Mouse (Mus musculus) cerebellum, adult (tissue): ENCODE results near the gene Krtap14.
A peak's percentile ranks its signal among the peaks of the same experiment; 100 is the strongest.

Experiments used
- ATAC-seq: cut with Nextera tagmentation; 2 replicates; pipeline ENCODE4 v1.9.2; 2017; ENCODE audit warnings: mild to moderate bottlenecking, moderate library complexity, mixed read lengths; ENCODE audit not compliant: insufficient number of reproducible peaks, low FRiP score, low TSS enrichment

Krtap14 gene

DNA sequence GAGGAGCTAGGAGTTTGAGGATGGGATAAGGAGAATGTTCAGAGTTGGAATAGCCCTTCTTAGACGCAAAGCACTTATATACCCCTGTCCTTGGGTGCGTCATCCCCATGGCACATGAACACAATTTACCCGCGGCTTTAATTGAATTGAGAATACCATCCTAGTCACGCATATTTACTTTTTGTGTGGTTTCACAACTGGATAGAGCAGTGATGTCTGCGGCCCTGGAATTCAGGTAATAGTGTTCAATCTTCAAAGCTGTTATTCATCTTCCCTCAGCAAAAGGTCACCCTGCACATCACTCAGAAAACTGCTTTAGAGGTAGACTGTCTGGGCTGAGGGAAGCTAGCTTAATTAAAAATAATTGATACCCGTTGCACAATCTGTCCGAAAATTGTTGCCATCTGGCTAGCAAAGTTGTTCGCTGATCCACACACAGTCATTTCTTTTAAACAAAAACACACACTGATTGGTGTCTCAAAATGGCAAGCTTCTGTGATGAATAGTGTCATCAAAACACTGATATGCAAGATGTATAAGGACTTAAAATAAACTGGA lies at the start of gene Krtap14:
TSS of gene Krtap14 (minus strand) at position 51 of the 558 bp plus-strand sequence.
- ATAC-seq: no peak

DNA sequence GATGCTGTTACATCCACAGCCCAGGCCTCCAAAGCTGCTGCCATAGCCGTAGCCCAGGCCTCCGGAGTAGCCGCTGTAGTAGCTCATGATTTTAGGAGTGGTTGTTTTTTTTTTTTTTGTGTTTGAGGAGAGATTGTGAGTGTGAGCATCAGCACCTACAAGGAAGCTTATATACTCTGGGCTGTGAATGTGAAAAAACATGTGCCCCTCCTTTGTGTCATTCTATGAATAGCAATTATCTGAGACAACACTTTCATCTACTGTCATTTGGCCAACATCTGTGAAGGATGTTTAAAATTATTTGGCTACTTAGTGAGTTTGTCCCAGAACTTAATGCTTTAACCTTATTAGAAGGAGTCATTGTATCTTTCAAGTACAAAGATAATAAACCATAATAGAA lies 48.2 kb upstream of the Krtap14 start, which contains the start of gene Krtap19-2:
TSS of gene Krtap19-2 (minus strand) at position 101 of the 400 bp plus-strand sequence.
- no peak for ATAC-seq

DNA sequence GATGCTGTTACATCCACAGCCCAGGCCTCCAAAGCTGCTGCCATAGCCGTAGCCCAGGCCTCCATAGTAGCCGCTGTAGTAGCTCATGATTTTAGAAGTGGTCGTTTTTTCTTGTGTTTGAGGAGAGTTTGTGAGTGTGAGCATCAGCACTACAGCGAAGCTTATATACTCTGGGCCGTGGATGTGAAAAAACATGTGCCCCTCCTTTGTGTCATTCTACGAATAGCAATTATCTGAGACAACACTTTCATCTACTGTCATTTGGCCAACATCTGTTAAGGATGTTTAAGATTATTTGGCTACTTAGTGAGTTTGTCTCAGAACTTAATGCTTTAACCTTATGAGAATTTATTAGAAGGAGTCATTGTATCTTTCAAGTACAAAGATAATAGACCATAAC lies 43.4 kb upstream of the Krtap14 start, which contains the start of gene Krtap19-1:
TSS of gene Krtap19-1 (minus strand) at position 101 of the 400 bp plus-strand sequence.
- no peak for ATAC-seq

DNA sequence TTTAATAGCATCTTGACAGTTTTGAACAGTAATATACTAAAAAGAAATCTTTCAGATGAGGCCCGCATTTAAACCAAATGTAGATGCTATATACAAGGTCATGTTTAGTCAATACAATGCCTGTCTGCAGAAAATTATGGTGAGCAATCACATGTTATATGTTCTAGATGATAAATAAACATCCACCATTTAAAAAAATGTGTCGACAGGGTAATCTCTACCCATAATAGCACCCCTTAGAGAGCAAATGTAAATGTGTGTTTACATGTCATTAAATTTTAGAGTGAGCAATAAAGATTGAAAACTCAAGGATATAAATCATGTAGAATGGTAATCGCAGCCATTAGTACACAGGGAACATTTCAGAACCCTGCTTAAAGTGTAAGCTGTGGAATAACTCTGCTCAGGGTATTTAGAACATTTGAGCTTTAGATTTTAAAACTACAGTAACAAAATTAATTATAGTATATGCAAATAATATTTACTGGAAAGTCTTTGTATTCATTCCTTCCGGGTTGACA lies 39.0 kb upstream of the Krtap14 start:
- no peak for ATAC-seq

DNA sequence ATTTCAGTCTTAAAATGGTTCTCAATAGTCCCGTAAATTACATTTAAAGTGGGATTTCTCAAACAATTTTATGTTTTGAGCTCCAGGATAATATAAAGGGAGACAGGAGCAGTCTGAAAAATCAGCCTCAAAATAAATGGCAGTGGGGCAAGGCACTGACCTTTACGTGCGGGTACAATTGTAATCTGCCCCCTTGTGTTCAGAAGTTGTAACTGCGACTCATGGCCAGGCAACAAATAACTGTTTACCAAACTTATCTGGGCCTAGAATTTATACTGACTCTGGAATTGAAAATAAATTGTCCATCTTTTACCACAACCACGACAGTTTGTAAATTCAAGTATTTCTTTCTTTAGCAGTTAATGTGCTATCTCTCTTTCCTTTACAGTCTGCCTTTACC lies 25.5 kb upstream of the Krtap14 start:
- ATAC-seq: no peak

DNA sequence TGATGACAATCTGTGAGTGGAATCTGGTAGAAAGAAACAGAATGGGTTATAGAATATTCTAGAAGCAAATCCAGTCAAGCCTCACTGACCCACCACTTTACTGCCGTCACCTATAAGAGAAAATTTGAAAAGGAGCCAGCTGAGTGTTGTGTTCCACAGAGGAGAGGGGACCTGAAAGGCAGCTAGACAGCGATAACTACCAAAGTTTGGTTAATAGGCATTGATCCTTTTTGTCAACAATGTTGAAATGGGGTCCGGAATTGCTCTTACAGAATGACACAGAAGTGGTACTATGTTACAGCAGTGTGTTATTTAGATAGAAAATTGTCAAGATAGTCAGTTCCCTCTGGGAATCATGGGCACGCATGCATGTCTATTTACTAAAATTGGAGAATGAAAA lies 22.6 kb upstream of the Krtap14 start:
- no peak for ATAC-seq

DNA sequence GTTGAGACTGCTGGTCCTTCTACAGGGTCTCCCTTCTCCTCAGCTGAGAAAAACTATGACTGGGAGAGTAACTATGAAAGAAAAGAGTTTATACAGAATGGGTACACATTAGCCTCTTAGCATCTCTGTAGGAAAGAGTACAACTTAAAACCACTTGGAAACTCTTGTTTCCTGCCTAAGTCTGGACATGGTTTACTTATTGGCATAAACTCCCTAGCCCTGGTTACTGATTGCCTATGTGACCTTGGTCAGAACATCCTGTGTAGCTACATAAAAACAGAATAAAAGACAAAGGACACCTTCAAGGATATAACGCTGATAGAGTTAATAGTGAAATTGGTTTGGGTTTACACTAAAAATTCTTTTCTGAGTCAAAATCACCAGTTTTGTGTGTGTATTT lies 21.4 kb upstream of the Krtap14 start:
- ATAC-seq: no peak

DNA sequence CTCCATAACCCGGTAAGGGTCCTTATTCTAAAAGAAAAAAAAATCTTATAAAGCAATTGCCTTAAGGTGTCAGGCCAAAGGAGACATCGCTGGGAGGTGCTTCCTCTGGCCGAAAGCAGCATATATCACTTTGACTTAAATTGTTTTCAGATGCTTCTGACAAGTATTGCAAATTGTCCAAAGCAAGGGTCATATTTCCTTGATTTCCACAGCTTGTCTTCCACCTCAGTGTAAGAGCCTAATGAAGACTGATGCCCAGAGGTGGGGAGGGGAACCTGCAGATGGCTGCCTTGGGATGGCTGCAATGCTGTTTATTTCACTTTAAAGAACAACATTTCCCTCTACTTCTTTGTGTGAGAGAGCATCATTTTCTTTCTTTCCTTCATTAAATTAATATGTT lies 1.0 kb upstream of the Krtap14 start:
- no peak for ATAC-seq

DNA sequence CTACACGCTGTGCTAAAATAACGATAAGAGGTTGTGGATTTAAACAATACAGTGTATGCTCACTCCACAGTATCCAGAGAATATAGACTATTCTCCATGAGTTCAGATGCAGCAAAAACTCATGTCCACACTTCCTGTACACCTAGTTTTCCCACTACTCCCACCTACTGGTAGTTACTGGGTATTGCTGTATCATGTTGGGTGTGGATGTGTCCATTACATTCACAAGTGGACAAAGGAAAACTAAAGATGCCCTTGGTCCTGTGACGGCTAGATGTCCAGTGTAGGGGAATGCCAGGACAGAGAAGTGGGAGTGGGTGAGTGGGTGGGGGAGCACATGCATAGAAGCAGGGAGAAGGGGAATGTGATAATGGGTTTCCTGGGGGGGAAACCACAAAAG lies 2.2 kb downstream of the Krtap14 start:
- ATAC-seq: no peak

DNA sequence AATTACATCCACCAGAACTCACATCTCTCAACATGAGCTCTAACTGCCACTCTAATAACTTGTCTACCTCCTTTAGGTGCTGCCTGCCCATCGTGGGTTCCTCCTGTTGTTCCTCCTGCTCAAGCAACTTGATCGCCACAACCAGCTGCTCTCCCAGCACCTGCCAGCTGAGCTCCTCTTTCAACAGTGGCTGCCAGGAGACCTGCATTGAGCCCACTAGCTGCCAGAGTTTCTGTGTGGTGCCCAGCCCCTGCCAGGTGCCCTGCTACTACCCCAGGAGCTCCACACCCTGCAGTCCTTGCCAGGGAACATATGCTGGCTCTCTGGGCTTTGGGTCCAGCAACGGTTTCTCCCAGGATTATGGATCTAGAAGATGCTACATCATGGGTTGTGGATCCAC lies 5.9 kb downstream of the Krtap14 start, which contains the start of gene Krtap15:
TSS of gene Krtap15 (plus strand) at position 150 of the 400 bp plus-strand sequence.
- no peak for ATAC-seq

DNA sequence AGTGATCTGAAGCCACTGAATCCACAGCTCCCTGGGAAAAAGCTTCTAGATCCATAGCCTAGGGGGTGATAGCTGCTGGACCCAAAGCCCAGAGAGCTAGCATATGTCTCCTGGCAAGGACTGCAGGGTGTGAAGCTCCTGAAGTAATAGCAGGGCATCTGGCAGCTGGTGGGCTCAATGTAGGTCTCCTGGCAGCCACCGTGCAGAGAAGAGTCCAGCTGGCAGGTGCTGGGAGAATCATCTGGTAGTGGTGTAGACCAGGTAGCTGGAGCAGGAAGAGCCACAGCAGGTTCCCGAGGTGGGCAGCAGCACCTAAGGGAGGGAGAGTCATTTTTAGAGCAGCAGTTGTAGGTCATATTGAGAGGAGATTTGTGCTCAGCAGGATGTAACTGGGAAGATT lies 14.1 kb downstream of the Krtap14 start, which contains the start of gene Gm20741:
TSS of gene Gm20741 (minus strand) at position 394 of the 400 bp plus-strand sequence.
- ATAC-seq: peak; percentile 83

DNA sequence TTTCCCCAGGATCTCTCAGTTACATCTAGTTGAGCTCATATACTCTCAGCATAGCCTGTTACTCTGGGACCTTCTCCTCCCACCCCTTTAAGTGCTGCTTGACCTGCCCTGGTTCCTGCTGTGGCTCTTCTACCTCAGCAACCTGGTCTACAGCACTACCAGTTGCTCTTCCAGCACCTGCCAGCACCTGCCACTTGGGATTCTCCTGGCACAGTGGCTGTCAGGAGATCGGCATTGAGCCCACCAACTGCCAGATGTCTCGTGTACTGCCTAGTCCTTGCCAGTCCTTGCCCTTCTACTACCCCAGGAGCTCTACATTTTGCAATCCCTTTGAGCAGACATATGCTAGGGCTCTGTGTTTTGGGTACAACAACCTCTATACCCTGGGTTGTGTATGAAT lies 39.2 kb downstream of the Krtap14 start:
- no peak for ATAC-seq

DNA sequence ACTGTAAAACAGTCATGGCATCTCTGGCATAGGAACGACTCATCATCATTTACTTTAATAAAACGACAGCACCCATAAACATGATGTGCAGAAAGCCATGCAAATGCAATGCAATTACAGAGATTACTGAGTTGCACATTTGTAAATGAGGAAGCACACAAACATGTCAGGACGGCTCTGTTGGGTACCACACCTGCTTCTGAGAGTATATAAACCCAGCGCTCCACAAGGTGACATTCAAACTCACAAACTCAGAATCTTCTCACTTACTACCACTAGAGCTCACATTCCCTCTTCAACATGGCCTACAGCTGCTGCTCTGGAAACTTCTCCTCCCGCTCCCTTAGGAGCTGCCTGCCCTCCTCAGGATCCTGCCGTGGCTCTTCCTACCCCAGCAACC lies 48.3 kb downstream of the Krtap14 start, which contains the start of gene Gm5965:
TSS of gene Gm5965 (plus strand) at position 301 of the 400 bp plus-strand sequence.
- ATAC-seq: no peak

DNA sequence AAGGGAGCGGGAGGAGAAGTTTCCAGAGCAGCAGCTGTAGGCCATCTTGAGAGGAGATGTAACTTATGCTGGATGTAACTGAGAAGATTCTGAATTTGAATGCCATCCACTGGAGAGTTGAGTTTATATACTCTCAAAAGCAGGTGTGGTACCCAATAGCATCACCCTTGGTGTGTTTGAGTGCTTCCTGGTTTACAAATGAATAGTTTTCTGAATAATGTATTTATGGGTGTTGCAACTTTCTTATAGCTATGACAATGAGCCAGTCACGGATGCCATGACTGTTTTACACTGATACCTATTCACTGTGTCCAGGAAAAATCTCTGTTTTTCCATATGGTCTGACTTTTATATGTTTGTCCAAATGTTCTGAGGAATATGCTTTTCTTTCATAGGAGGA lies 51.8 kb downstream of the Krtap14 start, which contains the start of gene 2310057N15Rik:
TSS of gene 2310057N15Rik (minus strand) at position 101 of the 400 bp plus-strand sequence.
- no peak for ATAC-seq
